Comparison of ENCODE assay signal across 13 mouse cellular contexts in genomic region chr2:26533249-26533648, GRCm38 (mm10). TPM values are rescaled to one million over a fixed set of nuclear protein-coding genes. Genes with fewer than 3 reads are reported as not detected.
A peak's percentile ranks its signal among the peaks of the same experiment; 100 is the strongest.
DNase-seq lines count a peak whose midpoint lies in the region; ATAC-seq and TF ChIP-seq lines count a peak whose summit lies in the region.
"Had no signal": no experiment of that assay in that cellular context is flagged by ENCODE, and none has a peak within 500 bp of the region (broad histone marks: within the 10 kb centered on the region; RNA-seq: fewer than 3 reads in every experiment).

No protein-coding gene starts in this region.

- no peaks in the 10 kb centered on the region for H3K27me3 ChIP-seq in liver, adult 2 months (ENCODE audit: control insufficient read depth, insufficient read depth, low read length)
- no peaks in the 10 kb centered on the region for H3K27me3 ChIP-seq in liver, embryonic 11.5 days (replicated peaks; ENCODE audit: control insufficient read depth, insufficient read depth, low read length)
- no peaks in the 10 kb centered on the region for H3K27me3 ChIP-seq in forebrain, embryonic 15.5 days

- DNase-seq in liver, adult 2 months (ENCODE audit: extremely low read depth, low read depth, low spot score), result peak; percentile 54
- no peak for DNase-seq in liver, embryonic 11.5 days (ENCODE audit: low spot score)
- DNase-seq in mesoderm, embryonic 11.5 days (ENCODE audit: low read depth, low spot score), result peak; percentile 26
- peak; percentile 88 for DNase-seq in retina, postnatal 1 day
- DNase-seq in ovary, postnatal 14 days (ENCODE audit: low spot score), result no peak
- no peak for DNase-seq in adrenal gland, postnatal 25 days
- no peak for DNase-seq in adrenal gland, adult (ENCODE audit: inconsistent age in 2 of 2, low spot score in 1 of 2)
- DNase-seq: kidney, adult 18-20 months; layer of hippocampus, postnatal 36 days; right cerebral cortex, postnatal 25 days had no signal

- no peak overlapping the region for H3K9ac ChIP-seq in liver, adult 2 months (ENCODE audit: low read depth, low read length)
- H3K9ac ChIP-seq in liver, embryonic 11.5 days (ENCODE audit: low read depth, low read length), result no peak overlapping the region
- H3K9ac ChIP-seq in forebrain, embryonic 15.5 days (replicated peaks), result no peak overlapping the region

- peaks cover 9% of the 10 kb centered on the region for H3K4me1 ChIP-seq in liver, adult 2 months (ENCODE audit: control insufficient read depth, insufficient read depth, low read length)
- H3K4me1 ChIP-seq in liver, embryonic 11.5 days (replicated peaks; ENCODE audit: control insufficient read depth, insufficient read depth, low read length), result no peaks in the 10 kb centered on the region
- H3K4me1 ChIP-seq in forebrain, embryonic 15.5 days, result peaks cover 35% of the 10 kb centered on the region

- WGBS in liver, adult 2 months, result 26% methylated on average over 5 of the region's 5 CpGs
- WGBS in liver, embryonic 11.5 days, result 66% methylated on average over 5 of the region's 5 CpGs
- WGBS in forebrain, embryonic 15.5 days, result 6% methylated on average over 5 of the region's 5 CpGs

- TF ChIP-seq POLR2A in liver, adult 2 months (IDR thresholded peaks at IDR 0.05; ENCODE audit: extremely low read depth, insufficient read depth, low read length), result no peak

- no peaks in the 10 kb centered on the region for H3K36me3 ChIP-seq in liver, adult 2 months (ENCODE audit: control insufficient read depth, insufficient read depth, low read length)
- no peaks in the 10 kb centered on the region for H3K36me3 ChIP-seq in liver, embryonic 11.5 days (ENCODE audit: control insufficient read depth, insufficient read depth, low read length)
- H3K36me3 ChIP-seq in forebrain, embryonic 15.5 days, result no peaks in the 10 kb centered on the region

- no peak for ATAC-seq in liver, embryonic 11.5 days (replicated peaks; ENCODE audit: low FRiP score)
- ATAC-seq in forebrain, embryonic 15.5 days (replicated peaks), result no peak

- H3K4me3 ChIP-seq in liver, adult 2 months (ENCODE audit: insufficient read depth, low read depth, low read length), result no peak overlapping the region
- no peak overlapping the region for H3K4me3 ChIP-seq in liver, embryonic 11.5 days (ENCODE audit: low read depth, low read length)
- H3K4me3 ChIP-seq in forebrain, embryonic 15.5 days, result no peak overlapping the region
- H3K4me3 ChIP-seq: erythroblast, embryonic 14.5 days had no signal

- no peak for TF ChIP-seq CTCF in liver, adult 2 months (IDR thresholded peaks at IDR 0.05; ENCODE audit: low read depth, low read length)

- H3K9me3 ChIP-seq in liver, embryonic 11.5 days (ENCODE audit: control insufficient read depth, low read length), result no peaks in the 10 kb centered on the region
- H3K9me3 ChIP-seq in forebrain, embryonic 15.5 days, result no peaks in the 10 kb centered on the region

- no peak overlapping the region for H3K27ac ChIP-seq in liver, adult 2 months (replicated peaks; ENCODE audit: insufficient read depth, low read depth, low read length)
- no peak overlapping the region for H3K27ac ChIP-seq in liver, embryonic 11.5 days (ENCODE audit: low read depth, low read length)
- H3K27ac ChIP-seq in forebrain, embryonic 15.5 days (replicated peaks), result peak overlapping the region; percentile 70

- no peaks in the 10 kb centered on the region for H3K79me2 ChIP-seq in liver, adult 2 months (ENCODE audit: control insufficient read depth, insufficient read depth, low read length)

- no peak overlapping the region for H3K4me2 ChIP-seq in liver, embryonic 11.5 days
- H3K4me2 ChIP-seq in forebrain, embryonic 15.5 days (replicated peaks), result no peak overlapping the region

RNA-seq across cellular contexts. Expression of gene Notch1, which starts 16.8 kb away (rescaled TPM):
- 6.2 and 13.8 TPM in 2 replicates for total RNA-seq in liver, adult 2 months (2014; rRNA removed)
- polyA plus RNA-seq in liver, adult 2 months (2012; rRNA removed), result 9.1 and 9.7 TPM in 2 replicates
- 7.1 and 10.5 TPM in 2 replicates for polyA plus RNA-seq in liver, embryonic 11.5 days (2014; fragmentation: Nextera tagmentation; extraction: Ambion mirVana)
- 22.6 and 26.1 TPM in 2 replicates for polyA plus RNA-seq in forebrain, embryonic 15.5 days (2015; fragmentation: Nextera tagmentation; extraction: Ambion mirVana)
- total RNA-seq in adrenal gland, postnatal 25 days (2021), result 17.7 and 24.8 TPM in 2 replicates

RNA-seq across cellular contexts. Expression of gene Egfl7, which starts 46.6 kb away (rescaled TPM):
- total RNA-seq in liver, adult 2 months (2014; rRNA removed), result 58.6 and 67.0 TPM in 2 replicates
- polyA plus RNA-seq in liver, adult 2 months (2012; rRNA removed), result 60.7 and 90.0 TPM in 2 replicates
- polyA plus RNA-seq in liver, embryonic 11.5 days (2014; fragmentation: Nextera tagmentation; extraction: Ambion mirVana), result 161 and 181 TPM in 2 replicates
- 46.4 and 56.9 TPM in 2 replicates for polyA plus RNA-seq in forebrain, embryonic 15.5 days (2015; fragmentation: Nextera tagmentation; extraction: Ambion mirVana)
- total RNA-seq in adrenal gland, postnatal 25 days (2021), result 159 and 211 TPM in 2 replicates

RNA-seq across cellular contexts. Expression of gene Gm20532, which starts 53.2 kb away (rescaled TPM):
- not detected in 2 replicates for total RNA-seq in liver, adult 2 months (2014; rRNA removed)
- polyA plus RNA-seq in liver, adult 2 months (2012; rRNA removed), result not detected in 2 replicates
- polyA plus RNA-seq in liver, embryonic 11.5 days (2014; fragmentation: Nextera tagmentation; extraction: Ambion mirVana), result not detected in 2 replicates
- not detected in 2 replicates for polyA plus RNA-seq in forebrain, embryonic 15.5 days (2015; fragmentation: Nextera tagmentation; extraction: Ambion mirVana)
- total RNA-seq in adrenal gland, postnatal 25 days (2021), result not detected in 2 replicates
- total RNA-seq: layer of hippocampus, postnatal 36 days had no signal
- polyA plus RNA-seq: erythroblast, embryonic 14.5 days; liver, embryonic 16.5 days had no signal

Comparison
In these comparisons a context has a peak if more than half of its experiments do, and no peak if none do; other contexts are left out.
1. DNase-seq: peak in liver, adult 2 months (single experiment), mesoderm, embryonic 11.5 days (single experiment) and retina, postnatal 1 day (single experiment); none in liver, embryonic 11.5 days (single experiment), ovary, postnatal 14 days (single experiment), adrenal gland, postnatal 25 days (single experiment) and adrenal gland, adult (0 of 2).